Mouse (Mus musculus): ENCODE results near the gene Haspin. TPM values are rescaled to one million over a fixed set of nuclear protein-coding genes. Genes with fewer than 3 reads are reported as not detected.

The Haspin gene
- polyA plus RNA-seq, 1 experiment from 2014 or later, result 3.8 TPM

DNA sequence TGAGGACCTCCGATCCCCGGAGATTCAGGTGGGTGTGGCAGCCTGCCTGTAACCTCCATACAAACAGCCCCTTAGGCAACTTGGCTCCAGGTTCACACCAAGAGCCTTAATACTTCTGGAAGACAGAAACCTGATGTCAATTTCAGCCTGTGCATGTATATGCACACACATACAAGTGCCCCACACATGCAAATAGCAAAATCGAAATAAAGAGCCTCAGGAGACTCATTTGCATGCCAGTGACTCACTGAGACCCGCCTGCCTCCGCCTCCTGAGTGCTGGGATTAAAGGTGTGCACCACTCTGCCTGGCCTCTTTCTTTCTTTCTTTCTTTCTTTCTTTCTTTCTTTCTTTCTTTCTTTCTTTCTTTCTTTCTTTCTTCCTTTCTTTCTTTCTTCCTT lies 39.2 kb downstream of the Haspin start:
- H3K27me3 ChIP-seq, result no peaks in the 10 kb centered on the region
- no peak overlapping the region for H3K9ac ChIP-seq
- H3K27ac ChIP-seq, result no peak overlapping the region
- H3K4me3 ChIP-seq, result no peak overlapping the region
- H3K9me3 ChIP-seq, result no peaks in the 10 kb centered on the region
- no peak for ATAC-seq (ENCODE audit: low FRiP score)
- H3K4me1 ChIP-seq (replicated peaks), result no peaks in the 10 kb centered on the region
- WGBS, result 76% methylated on average over 5 of the region's 5 CpGs
- H3K36me3 ChIP-seq, result no peaks in the 10 kb centered on the region
- H3K4me2 ChIP-seq, result no peak overlapping the region

DNA sequence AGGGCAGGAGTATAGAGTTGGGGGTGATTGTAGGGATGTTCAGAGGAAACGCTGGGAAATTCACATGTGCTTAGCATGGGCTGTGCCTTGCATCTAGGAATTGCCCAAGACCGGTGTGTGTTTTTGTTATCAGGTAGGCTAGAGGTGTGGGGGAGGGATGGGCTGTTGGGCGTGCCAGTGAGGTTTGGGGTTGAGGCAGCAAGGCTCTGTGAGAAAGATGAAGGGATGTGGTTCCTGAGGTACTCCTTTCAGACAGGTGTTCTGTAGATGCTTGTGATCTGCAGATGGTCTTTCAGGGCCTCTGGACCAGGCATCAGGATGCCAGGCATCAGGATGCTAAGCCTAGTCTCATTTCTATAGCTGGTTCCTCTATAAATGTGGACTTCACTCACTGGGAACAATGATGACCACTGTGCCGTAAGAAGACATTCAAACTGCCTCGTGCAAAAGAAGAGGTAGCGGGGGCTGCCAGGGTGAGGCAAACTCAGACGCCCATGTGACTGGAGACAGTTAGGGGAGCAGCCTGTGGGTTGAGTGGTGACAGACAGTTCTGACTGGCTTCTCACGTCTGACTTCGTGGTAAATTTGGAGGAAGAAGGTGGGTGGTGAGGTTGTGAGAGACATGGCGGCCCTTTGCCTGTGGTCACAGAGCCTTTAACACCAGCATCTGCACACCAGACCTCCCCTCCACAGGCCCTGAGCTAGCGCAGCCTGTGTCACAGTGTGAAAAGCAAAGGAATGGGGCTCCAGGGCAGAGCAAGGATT lies 43.7 kb downstream of the Haspin start:
- Histone ChIP-seq H3K9me3 (no peaks in the 10 kb centered on the region), H3K27ac (no peak overlapping the region), H3K4me2 (no peak overlapping the region), H3K27me3 (no peaks in the 10 kb centered on the region), H3K4me3 (no peak overlapping the region), H3K9ac (no peak overlapping the region), H3K4me1 (replicated peaks) (no peaks in the 10 kb centered on the region), H3K36me3 (no peaks in the 10 kb centered on the region)
- WGBS, result 81% methylated on average over 11 of the region's 11 CpGs
- no peak for ATAC-seq (ENCODE audit: low FRiP score)

GRCm38 (mm10) chr11:73092877-73093276 lies 45.2 kb downstream of the Haspin start:
- ATAC-seq (ENCODE audit: low FRiP score), result no peak
- Histone ChIP-seq H3K9me3 (no peaks in the 10 kb centered on the region), H3K4me1 (replicated peaks) (no peaks in the 10 kb centered on the region), H3K4me3 (no peak overlapping the region), H3K36me3 (no peaks in the 10 kb centered on the region), H3K27ac (no peak overlapping the region), H3K9ac (no peak overlapping the region), H3K27me3 (no peaks in the 10 kb centered on the region), H3K4me2 (no peak overlapping the region)
- 84% methylated on average over 7 of the region's 7 CpGs for WGBS

GRCm38 (mm10) chr11:73092057-73092456 lies 46.0 kb downstream of the Haspin start:
- H3K27ac ChIP-seq, result no peak overlapping the region
- WGBS, result 78% methylated on average over 4 of the region's 4 CpGs
- H3K9me3 ChIP-seq, result no peaks in the 10 kb centered on the region
- H3K4me2 ChIP-seq, result no peak overlapping the region
- no peak overlapping the region for H3K9ac ChIP-seq
- no peaks in the 10 kb centered on the region for H3K4me1 ChIP-seq (replicated peaks)
- ATAC-seq (ENCODE audit: low FRiP score), result no peak
- no peak overlapping the region for H3K4me3 ChIP-seq
- no peaks in the 10 kb centered on the region; the same call in 1 of the 2 replicates for H3K36me3 ChIP-seq
- H3K27me3 ChIP-seq, result no peaks in the 10 kb centered on the region

DNA sequence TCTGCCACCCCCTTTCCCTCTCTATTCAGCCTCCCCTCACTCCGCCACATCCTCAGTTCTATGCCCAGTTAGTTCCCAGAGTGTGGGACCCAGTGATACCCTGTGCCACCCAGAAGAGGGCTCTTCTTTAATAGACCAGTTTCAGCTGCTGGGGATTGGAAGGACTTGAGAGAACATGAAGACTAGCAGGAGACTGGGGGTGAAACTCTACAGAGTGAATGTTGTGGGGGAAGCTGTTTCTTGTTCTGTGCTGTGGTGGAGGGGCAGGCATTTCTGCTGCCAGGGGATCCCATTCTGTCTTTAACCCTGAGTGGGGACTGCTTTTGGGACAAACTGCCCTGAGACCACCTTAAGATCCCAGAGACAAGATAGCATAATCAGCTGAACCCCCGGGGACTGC lies 47.3 kb downstream of the Haspin start:
- peaks cover 11% of the 10 kb centered on the region for H3K36me3 ChIP-seq
- no peak overlapping the region for H3K4me2 ChIP-seq
- H3K4me3 ChIP-seq, result no peak overlapping the region
- no peaks in the 10 kb centered on the region for H3K27me3 ChIP-seq
- no peaks in the 10 kb centered on the region for H3K9me3 ChIP-seq
- no peak overlapping the region for H3K9ac ChIP-seq
- WGBS, result 96% methylated on average over 2 of the region's 2 CpGs
- no peak overlapping the region for H3K27ac ChIP-seq
- ATAC-seq (ENCODE audit: low FRiP score), result no peak
- H3K4me1 ChIP-seq (replicated peaks), result no peaks in the 10 kb centered on the region

DNA sequence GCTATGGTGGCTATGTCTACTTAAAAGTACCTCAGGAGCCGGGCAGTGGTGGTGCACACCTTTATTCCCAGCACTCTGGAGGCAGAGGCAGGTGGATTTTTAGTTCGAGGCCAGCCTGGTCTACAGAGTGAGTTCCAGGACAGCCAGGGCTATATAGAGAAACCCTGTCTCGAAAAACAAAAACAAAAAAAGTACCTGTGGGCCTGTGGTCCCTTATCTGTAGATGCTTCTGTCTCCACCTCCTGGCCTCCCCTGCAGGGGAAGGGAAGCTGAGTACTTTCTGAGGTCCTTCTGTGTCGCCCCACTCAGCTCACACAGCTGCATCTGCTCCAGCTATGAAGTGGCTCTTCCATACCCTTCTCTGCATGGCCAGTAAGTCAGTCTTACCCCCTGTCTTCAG lies 47.8 kb downstream of the Haspin start, which contains the start of gene Itgae:
Gene Itgae, plus strand, starts transcription at position 301 of the 400 bp plus-strand sequence.
- H3K9me3 ChIP-seq, result no peaks in the 10 kb centered on the region
- 86% methylated on average over 4 of the region's 4 CpGs for WGBS
- H3K4me1 ChIP-seq (replicated peaks), result no peaks in the 10 kb centered on the region
- H3K36me3 ChIP-seq, result peaks cover 13% of the 10 kb centered on the region
- H3K27me3 ChIP-seq, result no peaks in the 10 kb centered on the region
- H3K4me3 ChIP-seq, result no peak within 1 kb of the TSS
- H3K4me2 ChIP-seq, result no peak within 1 kb of the TSS
- ATAC-seq (ENCODE audit: low FRiP score), result no peak
- no peak within 1 kb of the TSS for H3K27ac ChIP-seq
- no peak within 1 kb of the TSS for H3K9ac ChIP-seq

DNA sequence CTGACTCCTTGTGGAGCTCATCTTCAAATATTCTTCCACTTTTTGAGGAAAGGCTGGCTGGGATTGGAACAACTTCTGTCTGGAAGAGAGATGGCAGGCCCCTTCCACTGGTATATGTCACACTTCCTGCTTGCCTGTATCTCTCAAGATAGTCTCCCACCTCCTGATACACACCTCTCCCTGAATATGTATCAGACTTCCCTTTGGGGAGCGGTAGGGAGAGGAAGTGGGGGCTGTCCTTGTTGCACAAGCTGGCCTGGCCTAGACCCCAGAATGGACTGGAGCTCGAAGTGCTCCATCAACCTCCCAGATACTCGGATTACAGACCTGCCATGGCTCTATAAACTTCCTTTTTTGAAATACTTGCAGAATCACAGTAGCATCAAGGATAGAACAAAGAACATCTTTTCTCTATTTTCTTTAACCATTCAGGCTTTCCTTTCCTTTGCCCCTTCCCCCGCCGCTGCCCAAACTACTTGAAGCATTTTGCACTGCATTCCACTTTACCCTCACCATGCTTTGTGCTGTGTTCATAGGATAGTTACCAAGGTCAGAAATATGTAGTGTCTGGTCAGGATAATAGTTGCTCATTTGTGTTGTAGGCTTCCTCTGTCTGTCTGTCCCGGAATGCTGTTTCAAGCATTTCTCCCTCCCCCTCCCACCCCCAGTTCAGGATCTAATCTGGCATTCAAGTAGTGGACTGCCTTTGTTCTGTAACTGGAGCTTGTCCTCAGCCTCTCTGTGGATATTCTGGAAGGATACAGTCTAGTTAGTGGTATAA lies 50.2 kb downstream of the Haspin start:
- 70% methylated on average over 6 of the region's 6 CpGs for WGBS
- Histone ChIP-seq H3K4me2 (no peak overlapping the region), H3K36me3 (peaks cover 29% of the 10 kb centered on the region), H3K4me3 (no peak overlapping the region), H3K4me1 (replicated peaks) (0 out of 2 replicates have a peak, but pooled peaks cover 4% of the 10 kb centered on the region), H3K27ac (no peak overlapping the region), H3K27me3 (no peaks in the 10 kb centered on the region), H3K9ac (no peak overlapping the region), H3K9me3 (no peaks in the 10 kb centered on the region)
- no peak for ATAC-seq (ENCODE audit: low FRiP score)

Other genes starting within 250 kb of the Haspin start
- 1.3 and 1.4 TPM in 2 replicates for gene Atp2a3, start 177.1 kb downstream of the Haspin start, polyA plus RNA-seq (2015; fragmentation: Nextera tagmentation; extraction: Ambion mirVana)
- gene P2rx1, start 139.2 kb downstream of the Haspin start, polyA plus RNA-seq (2015; fragmentation: Nextera tagmentation; extraction: Ambion mirVana), result 0.65 TPM in 2 replicates
- 21.5 and 23.1 TPM in 2 replicates for gene Camkk1, start 119.3 kb downstream of the Haspin start, polyA plus RNA-seq (2015; fragmentation: Nextera tagmentation; extraction: Ambion mirVana)
- gene Ncbp3, start 90.5 kb downstream of the Haspin start, polyA plus RNA-seq (2015; fragmentation: Nextera tagmentation; extraction: Ambion mirVana), result 12.5 and 13.1 TPM in 2 replicates
- 0.13 and 0.27 TPM in 2 replicates for gene Itgae, start 47.7 kb downstream of the Haspin start, polyA plus RNA-seq (2015; fragmentation: Nextera tagmentation; extraction: Ambion mirVana)
- 0.28 and 0.42 TPM in 2 replicates for gene P2rx5, start 22.1 kb upstream of the Haspin start, polyA plus RNA-seq (2015; fragmentation: Nextera tagmentation; extraction: Ambion mirVana)
- gene Emc6, start 38.7 kb upstream of the Haspin start, polyA plus RNA-seq (2015; fragmentation: Nextera tagmentation; extraction: Ambion mirVana), result 120 and 136 TPM in 2 replicates
- gene Tax1bp3, start 38.8 kb upstream of the Haspin start, polyA plus RNA-seq (2015; fragmentation: Nextera tagmentation; extraction: Ambion mirVana), result 180 and 185 TPM in 2 replicates
- 21.5 and 22.8 TPM in 2 replicates for gene Ctns, start 60.7 kb upstream of the Haspin start, polyA plus RNA-seq (2015; fragmentation: Nextera tagmentation; extraction: Ambion mirVana)
- 2.0 and 2.3 TPM in 2 replicates for gene Shpk, start 61.2 kb upstream of the Haspin start, polyA plus RNA-seq (2015; fragmentation: Nextera tagmentation; extraction: Ambion mirVana)
- gene Trpv1, start 96.0 kb upstream of the Haspin start, polyA plus RNA-seq (2015; fragmentation: Nextera tagmentation; extraction: Ambion mirVana), result 0.41 and 0.86 TPM in 2 replicates
- 0.06 and 0.18 TPM in 2 replicates for gene Trpv3, start 129.1 kb upstream of the Haspin start, polyA plus RNA-seq (2015; fragmentation: Nextera tagmentation; extraction: Ambion mirVana)
- 0.84 and 2.4 TPM in 2 replicates for gene Aspa, start 191.3 kb upstream of the Haspin start, polyA plus RNA-seq (2015; fragmentation: Nextera tagmentation; extraction: Ambion mirVana)
- gene Gm49340, start 191.4 kb upstream of the Haspin start, polyA plus RNA-seq (2015; fragmentation: Nextera tagmentation; extraction: Ambion mirVana), result not detected in 2 replicates
- gene Spata22, start 191.4 kb upstream of the Haspin start, polyA plus RNA-seq (2015; fragmentation: Nextera tagmentation; extraction: Ambion mirVana), result not detected in 2 replicates
- not detected in 2 replicates for gene Olfr20, start 212.5 kb upstream of the Haspin start, polyA plus RNA-seq (2015; fragmentation: Nextera tagmentation; extraction: Ambion mirVana)
- not detected in 2 replicates for gene Olfr376, start 233.0 kb upstream of the Haspin start, polyA plus RNA-seq (2015; fragmentation: Nextera tagmentation; extraction: Ambion mirVana)